Mouse (Mus musculus) kidney, embryonic 16.5 days (tissue): ENCODE measurements around the gene Gtf3c4. TPM values are rescaled to one million over a fixed set of nuclear protein-coding genes. Genes with fewer than 3 reads are reported as not detected.
A peak's percentile ranks its signal among the peaks of the same experiment; 100 is the strongest.

ENCODE experiments used
- ATAC-seq: fragments of 200-750 bp; cut with Nextera tagmentation; 2 replicates; pipeline ENCODE4 v1.8.0; 2017; ENCODE audit warnings: moderate TSS enrichment; ENCODE audit not compliant: low FRiP score, low TSS enrichment
- H3K27ac ChIP-seq: fragments of 300-500 bp; sonication (generic); 2 replicates; pipeline ENCODE4 v1.5.1; 2014; ENCODE audit warnings: low read length
- H3K27me3 ChIP-seq: fragments of 300-500 bp; sonication (generic); 2 replicates; pipeline ENCODE4 v1.6.1; 2014; ENCODE audit warnings: low read length, control low read depth, mixed read lengths; ENCODE audit not compliant: insufficient read depth
- H3K36me3 ChIP-seq: fragments of 300-500 bp; sonication (generic); 2 replicates; pipeline ENCODE4 v1.6.1; 2014; ENCODE audit warnings: low read length, control low read depth, mixed read lengths; ENCODE audit not compliant: insufficient read depth
- H3K4me1 ChIP-seq: fragments of 300-500 bp; sonication (generic); 2 replicates; pipeline ENCODE4 v1.6.1; 2014; ENCODE audit warnings: low read length, control low read depth, mixed read lengths; ENCODE audit not compliant: insufficient read depth
- H3K4me2 ChIP-seq: fragments of 300-500 bp; sonication (generic); replicated peaks from 2 replicates; pipeline ENCODE4 v1.6.1; 2014; ENCODE audit warnings: low read depth, low read length
- H3K4me3 ChIP-seq: fragments of 300-500 bp; sonication (generic); 2 replicates; pipeline ENCODE4 v1.5.1; 2014; ENCODE audit warnings: mild to moderate bottlenecking, low read length
- H3K9ac ChIP-seq: fragments of 300-500 bp; sonication (generic); replicated peaks from 2 replicates; pipeline ENCODE4 v1.6.1; 2014; ENCODE audit warnings: low read length
- H3K9me3 ChIP-seq: fragments of 300-500 bp; sonication (generic); 2 replicates; pipeline ENCODE4 v1.6.1; 2016; ENCODE audit warnings: low read length, control low read depth
- WGBS: fragments of 180-500 bp; shearing (Covaris S2); extraction: QIAGEN DNeasy Blood & Tissue Kit; methylation state at CpG from one replicate; pipeline ENCODE4 v1.1.7; 2014; 5-methylcytosine and 5-hydroxymethylcytosine counted together
- polyA plus RNA-seq: library from polyadenylated mRNA; unstranded; fragments of >200 nt; fragmentation: Nextera tagmentation; extraction: Ambion mirVana; gene quantifications from 2 replicates; pipeline ENCODE4 v1.2.1, GENCODE M21; 2015

Gene Gtf3c4
- 16.0 and 16.7 TPM in 2 replicates for polyA plus RNA-seq

DNA sequence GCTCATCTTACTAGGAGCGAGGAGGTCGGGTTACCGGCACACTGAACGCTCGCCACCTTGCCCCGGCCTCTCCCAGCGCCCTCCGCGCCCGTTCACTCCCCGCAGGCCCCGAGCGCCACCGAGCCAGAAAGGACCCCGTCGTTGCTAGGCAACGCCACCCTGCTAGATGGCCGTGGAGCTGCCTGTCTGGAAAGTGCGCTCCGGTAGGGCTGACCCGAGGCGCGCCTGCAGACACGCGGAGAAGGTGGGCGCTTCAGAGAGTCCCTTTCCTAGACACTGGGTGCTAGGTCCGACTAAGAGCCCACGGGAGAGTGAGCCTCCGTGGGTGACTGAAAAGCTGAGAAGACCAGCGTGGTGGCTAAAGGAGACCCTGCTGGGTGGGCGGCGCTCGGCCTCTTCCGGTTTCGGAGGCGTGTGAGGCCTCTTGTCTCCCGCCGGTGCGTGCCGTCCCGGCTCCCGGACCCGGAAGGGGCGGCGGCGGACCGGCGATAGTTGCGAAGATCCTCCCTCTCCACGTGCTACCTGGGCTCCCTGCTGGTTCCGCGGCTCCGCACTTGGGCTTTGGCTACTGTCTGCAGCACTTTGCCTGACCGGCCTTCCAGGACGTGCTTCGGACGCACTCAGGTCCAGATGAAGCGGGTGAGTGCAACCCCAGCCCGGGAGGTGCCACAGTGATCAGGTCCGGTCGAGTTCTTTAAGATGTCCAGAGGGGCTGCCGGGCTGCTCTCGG is at the start of gene Gtf3c4, which contains the start of gene Ddx31:
Gene Gtf3c4, minus strand, starts transcription at position 139 of the 730 bp plus-strand sequence.
Gene Ddx31, plus strand, starts transcription at position 185 of the 730 bp plus-strand sequence.
- H3K9ac ChIP-seq, result peak within 1 kb of the TSS; percentile 93
- H3K27ac ChIP-seq, result peak within 1 kb of the TSS; percentile 92
- H3K36me3 ChIP-seq, result peaks cover 7% of the 10 kb centered on the region
- no peaks in the 10 kb centered on the region for H3K9me3 ChIP-seq
- WGBS, result under 1% methylated on average over 62 of the region's 63 CpGs
- H3K4me2 ChIP-seq, result peak within 1 kb of the TSS; percentile 74
- H3K4me3 ChIP-seq, result peak within 1 kb of the TSS; percentile 92
- H3K27me3 ChIP-seq, result no peaks in the 10 kb centered on the region
- peak; percentile 95 for ATAC-seq
- H3K4me1 ChIP-seq, result peaks cover 33% of the 10 kb centered on the region

DNA sequence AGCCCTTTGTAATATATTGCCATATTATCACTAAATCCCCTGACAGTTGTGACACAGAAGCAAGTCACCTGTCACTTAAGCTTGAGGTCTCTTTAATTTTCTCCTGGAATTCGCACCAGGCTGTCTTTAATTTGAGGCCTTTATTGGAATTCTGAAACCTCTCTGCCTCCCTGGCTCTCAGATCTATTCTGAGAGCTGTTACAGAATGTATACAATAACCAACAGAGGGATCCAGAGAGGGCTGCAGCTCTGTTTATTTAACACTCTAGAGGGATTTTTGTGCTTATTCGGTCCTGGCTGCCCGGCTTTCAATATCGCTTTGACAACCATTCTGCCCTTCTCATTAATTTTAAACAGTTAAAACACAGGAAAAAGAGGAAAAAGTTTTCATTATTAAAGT is 44.8 kb upstream of the Gtf3c4 start:
- H3K4me2 ChIP-seq, result no peak overlapping the region
- H3K4me3 ChIP-seq, result no peak overlapping the region
- H3K27me3 ChIP-seq, result no peaks in the 10 kb centered on the region
- no peaks in the 10 kb centered on the region for H3K4me1 ChIP-seq
- H3K9me3 ChIP-seq, result no peaks in the 10 kb centered on the region
- ATAC-seq, result no peak
- 69% methylated on average over 4 of the region's 4 CpGs for WGBS
- H3K27ac ChIP-seq, result no peak overlapping the region
- peaks cover 23% of the 10 kb centered on the region for H3K36me3 ChIP-seq
- H3K9ac ChIP-seq, result no peak overlapping the region

DNA sequence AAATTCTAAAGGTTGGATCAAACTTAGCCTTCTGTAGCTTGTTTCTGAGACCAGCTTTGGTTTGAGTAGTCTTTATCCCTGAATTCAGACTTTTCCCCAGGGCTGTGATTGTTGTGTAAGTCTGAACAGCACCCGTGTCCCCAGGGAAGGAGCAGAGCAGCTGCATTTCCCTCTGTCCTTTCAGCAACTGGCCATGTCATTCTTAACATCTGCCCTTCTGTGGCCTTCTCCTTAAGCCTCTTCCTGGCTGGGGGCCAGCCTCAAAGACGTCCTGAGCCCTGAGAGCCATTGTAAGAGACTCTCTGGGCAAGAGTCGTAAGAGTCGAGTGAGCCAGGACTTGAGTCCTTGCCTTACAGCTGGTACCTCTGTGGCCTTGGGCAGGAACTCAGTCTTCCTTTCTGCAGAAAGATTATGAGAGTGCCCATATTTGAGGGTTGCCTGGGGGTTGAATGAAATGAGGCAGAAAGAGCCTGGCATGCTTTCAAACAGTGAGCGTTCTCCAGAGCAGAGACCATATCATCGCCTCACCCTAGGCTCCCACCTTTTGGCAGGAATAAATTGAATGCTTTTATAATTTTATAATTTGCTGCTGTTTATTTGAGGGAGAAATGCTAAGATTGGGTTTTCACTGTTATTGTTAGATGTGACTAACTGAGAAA is 42.8 kb upstream of the Gtf3c4 start:
- Histone ChIP-seq H3K4me1 (no peaks in the 10 kb centered on the region), H3K9me3 (no peaks in the 10 kb centered on the region), H3K4me2 (no peak overlapping the region), H3K27ac (no peak overlapping the region), H3K36me3 (peaks cover 26% of the 10 kb centered on the region), H3K27me3 (no peaks in the 10 kb centered on the region), H3K4me3 (no peak overlapping the region), H3K9ac (no peak overlapping the region)
- ATAC-seq, result no peak
- 80% methylated on average over 6 of the region's 6 CpGs for WGBS

DNA sequence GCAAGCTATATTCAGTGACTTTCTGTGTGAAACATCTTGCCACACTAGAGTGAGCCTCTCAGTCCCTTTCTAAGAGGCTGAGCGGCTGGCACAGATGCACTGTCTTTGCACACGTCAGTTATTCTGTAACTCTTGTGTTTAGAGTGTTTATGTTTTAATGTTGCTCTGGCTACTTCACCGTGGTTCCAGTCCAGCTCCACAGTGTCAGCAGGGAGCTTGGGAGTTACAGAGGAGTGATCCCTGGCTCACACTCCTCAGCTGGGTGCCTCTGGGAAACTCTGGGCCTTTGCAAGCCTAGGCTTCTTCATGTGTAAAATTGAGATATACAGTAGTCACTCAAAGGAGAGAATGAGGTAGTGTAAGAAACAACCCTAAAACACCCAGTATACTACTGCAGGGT is 41.9 kb upstream of the Gtf3c4 start:
- 89% methylated on average over 3 of the region's 3 CpGs for WGBS
- no peaks in the 10 kb centered on the region for H3K4me1 ChIP-seq
- no peaks in the 10 kb centered on the region for H3K27me3 ChIP-seq
- H3K9me3 ChIP-seq, result no peaks in the 10 kb centered on the region
- no peak overlapping the region for H3K27ac ChIP-seq
- no peak for ATAC-seq
- no peak overlapping the region for H3K4me3 ChIP-seq
- H3K4me2 ChIP-seq, result no peak overlapping the region
- H3K9ac ChIP-seq, result no peak overlapping the region
- peaks cover 29% of the 10 kb centered on the region for H3K36me3 ChIP-seq

DNA sequence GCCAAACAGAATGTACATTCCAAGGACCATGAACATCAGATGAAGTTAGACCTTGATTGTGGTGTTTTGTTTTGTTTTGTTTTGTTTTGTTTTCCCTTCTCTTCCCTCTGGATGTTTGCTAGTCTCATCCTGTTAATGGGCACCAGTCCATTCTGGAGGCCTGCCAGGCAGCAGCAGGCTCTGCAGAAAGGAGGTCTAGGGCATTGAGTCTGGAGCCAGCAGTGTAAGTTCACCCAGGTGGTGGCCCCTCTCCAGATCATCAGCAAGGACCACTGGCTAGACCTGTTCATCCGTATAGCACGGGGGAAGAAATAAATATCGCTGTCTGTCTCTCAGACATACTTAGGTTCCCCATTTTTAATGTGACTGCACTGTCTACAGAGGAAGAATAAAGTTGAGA is 41.1 kb upstream of the Gtf3c4 start:
- Histone ChIP-seq H3K4me1 (no peaks in the 10 kb centered on the region), H3K9me3 (no peaks in the 10 kb centered on the region), H3K4me3 (no peak overlapping the region), H3K27ac (no peak overlapping the region), H3K4me2 (no peak overlapping the region), H3K27me3 (no peaks in the 10 kb centered on the region), H3K36me3 (peaks cover 34% of the 10 kb centered on the region), H3K9ac (no peak overlapping the region)
- no peak for ATAC-seq
- WGBS, result 89% methylated on average over 3 of the region's 3 CpGs

DNA sequence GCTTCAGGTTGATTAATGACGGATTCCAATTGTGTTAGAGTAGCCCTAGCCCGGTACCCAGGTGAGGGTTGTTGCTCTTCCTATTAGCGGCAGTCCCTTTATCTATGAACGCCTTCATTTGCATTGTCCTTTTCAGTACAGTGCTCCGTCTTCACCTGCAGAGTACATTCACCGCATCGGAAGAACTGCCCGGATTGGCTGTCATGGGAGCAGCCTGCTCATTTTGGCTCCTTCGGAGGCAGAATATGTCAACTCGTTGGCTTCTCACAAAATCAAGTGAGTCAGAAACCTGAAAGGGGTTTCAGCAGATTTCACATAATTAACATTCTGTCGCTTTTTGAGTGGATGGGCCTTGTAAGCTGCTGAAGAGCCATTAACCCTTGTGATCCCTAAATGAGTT is 35.4 kb upstream of the Gtf3c4 start:
- Histone ChIP-seq H3K9me3 (no peaks in the 10 kb centered on the region), H3K36me3 (peaks cover 44% of the 10 kb centered on the region), H3K4me1 (no peaks in the 10 kb centered on the region), H3K27ac (no peak overlapping the region), H3K9ac (no peak overlapping the region), H3K27me3 (no peaks in the 10 kb centered on the region), H3K4me3 (no peak overlapping the region), H3K4me2 (no peak overlapping the region)
- 90% methylated on average over 11 of the region's 11 CpGs for WGBS
- no peak for ATAC-seq

DNA sequence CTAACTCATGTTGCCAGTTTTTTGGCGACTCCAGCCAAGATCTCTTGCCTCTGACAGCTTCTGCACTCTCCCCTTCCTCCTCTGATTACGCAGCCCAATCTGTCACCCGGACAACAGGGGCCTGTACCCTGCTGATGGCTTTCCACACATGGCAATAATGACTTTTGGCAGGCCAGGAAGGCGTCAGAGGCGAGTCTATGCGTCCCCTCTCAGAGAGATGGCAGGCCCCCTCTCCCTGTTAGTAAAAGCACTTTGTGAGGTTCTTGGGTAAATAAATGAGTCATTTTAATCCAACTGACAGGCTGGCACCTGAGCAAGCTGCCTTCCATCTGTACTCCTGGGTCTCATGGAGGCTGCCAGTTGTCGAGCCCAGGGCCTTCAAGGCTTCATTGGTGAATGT is 27.3 kb upstream of the Gtf3c4 start:
- Histone ChIP-seq H3K36me3 (peaks cover 21% of the 10 kb centered on the region), H3K27ac (no peak overlapping the region), H3K4me2 (no peak overlapping the region), H3K9ac (no peak overlapping the region), H3K4me1 (no peaks in the 10 kb centered on the region), H3K9me3 (no peaks in the 10 kb centered on the region), H3K4me3 (no peak overlapping the region), H3K27me3 (no peaks in the 10 kb centered on the region)
- ATAC-seq, result no peak
- 65% methylated on average over 7 of the region's 7 CpGs for WGBS

DNA sequence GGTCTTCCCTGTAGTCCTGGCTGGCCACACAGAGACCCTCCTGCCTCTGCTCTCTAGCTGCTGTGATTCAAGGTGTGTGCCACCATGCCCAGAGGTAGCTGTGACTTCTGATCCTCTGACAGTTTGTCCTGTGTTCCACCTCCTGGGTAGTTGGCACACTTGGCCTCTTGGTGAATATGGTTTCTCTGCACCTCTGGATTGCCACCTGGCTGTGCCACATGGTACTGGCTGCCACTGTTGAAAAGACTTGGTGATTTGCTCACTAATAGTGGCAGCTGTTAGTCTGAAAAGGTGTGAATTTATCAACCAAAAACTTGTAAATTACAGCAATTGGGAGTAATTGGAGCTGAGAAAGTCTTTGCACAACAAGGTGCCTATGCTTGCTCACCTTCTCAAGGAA is 23.7 kb upstream of the Gtf3c4 start:
- no peak overlapping the region for H3K4me2 ChIP-seq
- no peaks in the 10 kb centered on the region for H3K27me3 ChIP-seq
- no peak overlapping the region for H3K27ac ChIP-seq
- no peak for ATAC-seq
- no peaks in the 10 kb centered on the region for H3K9me3 ChIP-seq
- no peaks in the 10 kb centered on the region for H3K4me1 ChIP-seq
- H3K9ac ChIP-seq, result no peak overlapping the region
- no peak overlapping the region for H3K4me3 ChIP-seq
- H3K36me3 ChIP-seq, result peaks cover 49% of the 10 kb centered on the region

DNA sequence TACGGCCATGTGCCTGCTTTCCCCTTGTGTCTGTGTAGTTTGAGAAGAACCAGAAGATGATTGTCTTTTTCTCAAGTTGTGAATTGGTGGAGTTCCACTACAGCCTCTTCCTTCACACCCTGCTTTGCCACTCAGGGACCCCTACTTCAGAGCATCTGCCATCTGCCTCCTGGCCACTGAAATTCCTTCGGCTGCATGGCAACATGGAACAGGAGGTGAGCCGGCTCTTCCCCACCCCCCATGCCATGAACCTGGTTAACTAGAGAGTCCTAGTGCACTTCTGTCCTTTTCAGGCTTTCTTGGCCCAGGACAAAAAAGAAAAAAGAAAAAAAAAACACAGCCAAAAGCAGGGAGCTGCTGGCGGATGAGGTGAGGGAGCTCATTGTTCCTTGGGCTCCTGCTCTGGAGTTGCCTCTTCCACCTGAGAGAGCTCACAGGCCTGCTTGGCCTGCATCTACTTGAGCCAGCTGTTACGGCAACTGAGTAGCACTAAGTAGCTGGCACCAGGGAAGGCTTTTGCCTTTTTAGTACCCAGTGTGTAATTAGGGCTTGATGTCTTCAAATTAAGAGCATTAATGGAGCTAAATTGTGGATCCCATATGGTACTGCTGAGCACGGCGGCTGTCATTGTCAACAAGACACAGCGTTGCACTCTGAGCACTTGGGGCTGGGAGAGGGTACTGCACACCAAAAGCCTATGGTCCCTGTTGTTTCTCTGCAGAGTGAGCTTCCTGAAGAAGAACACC is 20.7 kb upstream of the Gtf3c4 start:
- Histone ChIP-seq H3K4me3 (no peak overlapping the region), H3K9me3 (no peaks in the 10 kb centered on the region), H3K27me3 (no peaks in the 10 kb centered on the region), H3K36me3 (peaks cover 54% of the 10 kb centered on the region), H3K27ac (no peak overlapping the region), H3K9ac (no peak overlapping the region), H3K4me1 (no peaks in the 10 kb centered on the region), H3K4me2 (no peak overlapping the region)
- no peak for ATAC-seq
- 92% methylated on average over 8 of the region's 8 CpGs for WGBS

DNA sequence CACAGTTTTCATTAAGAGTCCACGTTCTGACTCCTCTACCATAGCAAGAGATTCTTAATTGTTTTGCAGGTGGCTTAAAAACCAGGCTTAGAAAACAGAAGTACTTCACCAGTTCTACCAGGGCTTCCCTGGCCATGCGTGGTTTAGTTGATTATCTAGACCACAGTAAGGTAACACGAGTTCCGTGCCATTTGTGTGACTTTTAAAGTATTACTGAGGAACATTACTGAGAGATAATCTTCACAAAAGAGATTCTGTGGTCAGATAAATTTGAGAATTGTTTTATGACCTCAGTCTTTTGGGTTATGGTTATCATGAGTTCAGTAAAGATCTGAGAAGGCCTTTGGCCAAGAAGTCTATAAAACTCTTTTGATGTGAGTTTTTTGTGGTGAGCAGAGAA is 19.1 kb upstream of the Gtf3c4 start:
- no peak for ATAC-seq
- WGBS, result 88% methylated on average over 4 of the region's 4 CpGs
- H3K9me3 ChIP-seq, result no peaks in the 10 kb centered on the region
- H3K4me2 ChIP-seq, result no peak overlapping the region
- H3K4me1 ChIP-seq, result no peaks in the 10 kb centered on the region
- H3K4me3 ChIP-seq, result no peak overlapping the region
- H3K27ac ChIP-seq, result no peak overlapping the region
- peaks cover 59% of the 10 kb centered on the region for H3K36me3 ChIP-seq
- H3K9ac ChIP-seq, result no peak overlapping the region
- H3K27me3 ChIP-seq, result no peaks in the 10 kb centered on the region
